In the genomic region with DNA sequence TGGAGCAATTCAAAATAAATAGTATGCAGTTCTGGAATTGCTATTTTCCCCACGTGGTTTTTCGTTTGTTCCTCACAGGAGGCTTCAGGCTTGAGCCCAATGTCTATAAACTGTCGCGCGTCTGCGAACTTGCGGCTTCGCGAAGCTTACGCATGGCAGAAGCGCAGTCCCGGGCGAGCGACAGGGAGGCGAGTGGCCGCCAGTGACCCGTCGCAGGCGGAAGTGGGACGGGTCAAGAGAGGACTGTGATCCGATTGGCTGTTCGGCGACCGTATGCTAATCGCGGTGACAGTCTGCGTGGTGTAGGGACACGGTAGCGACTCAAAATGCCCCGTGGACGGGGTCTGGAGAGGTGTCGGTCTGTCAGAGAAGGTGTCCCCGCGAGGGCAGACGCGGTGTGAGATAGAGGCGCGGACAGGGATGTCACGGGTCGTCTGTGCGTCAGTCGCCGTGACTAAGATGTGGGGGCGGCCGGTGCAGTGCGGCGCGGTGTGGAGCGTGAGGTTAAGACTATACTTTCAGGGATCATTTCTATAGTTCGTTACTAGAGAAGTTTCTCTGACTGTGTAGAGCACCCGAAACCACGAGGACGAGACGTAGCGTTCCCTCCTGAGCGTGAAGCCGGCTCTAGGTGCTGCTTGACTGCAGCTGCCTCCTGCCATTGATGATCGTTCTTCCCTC, we compare ENCODE assay signal across 8 mouse cellular contexts. TPM values are rescaled to one million over a fixed set of nuclear protein-coding genes. Genes with fewer than 3 reads are reported as not detected.
DNase-seq lines count a peak whose midpoint lies in the region; ATAC-seq lines count a peak whose summit lies in the region.
"Not testable (repeated sequence)": the region's sequence is repeated elsewhere in the genome, so short reads cannot be mapped to it uniquely, and the experiment has no call there.

No protein-coding gene starts in this region.

- not testable (repeated sequence) for H3K9ac ChIP-seq in embryonic facial prominence, embryonic 12.5 days; midbrain, embryonic 12.5 days (replicated peaks)

- peak; percentile 99 for ATAC-seq in embryonic facial prominence, embryonic 12.5 days (ENCODE audit: insufficient number of reproducible peaks, insufficient read depth, low FRiP score, low TSS enrichment)
- ATAC-seq in midbrain, embryonic 12.5 days (ENCODE audit: low FRiP score, low read depth): peak; percentile 99

- not testable (repeated sequence) for H3K27ac ChIP-seq in embryonic facial prominence, embryonic 12.5 days; midbrain, embryonic 12.5 days (replicated peaks)
- peak overlapping the region; percentile 78 for H3K27ac ChIP-seq in limb, embryonic 10.5 days

- WGBS in embryonic facial prominence, embryonic 12.5 days: under 1% methylated on average over 21 of the region's 58 CpGs
- WGBS in limb, embryonic 10.5 days: under 1% methylated on average over 25 of the region's 58 CpGs
- under 1% methylated on average over 20 of the region's 58 CpGs for WGBS in midbrain, embryonic 12.5 days

- H3K36me3 ChIP-seq in embryonic facial prominence, embryonic 12.5 days; limb, embryonic 10.5 days; midbrain, embryonic 12.5 days: not testable (repeated sequence)

- not testable (repeated sequence) for H3K9me3 ChIP-seq in embryonic facial prominence, embryonic 12.5 days; limb, embryonic 10.5 days (replicated peaks); midbrain, embryonic 12.5 days

- DNase-seq in adrenal gland, adult 8-10 months: peak; percentile 86
- DNase-seq in heart, adult 11 months: peak; percentile 99
- peak; percentile 90 for DNase-seq in kidney, adult 11 months
- peak; percentile 72 for DNase-seq in limb, embryonic 10.5 days (ENCODE audit: low spot score)
- peak; percentile 89 for DNase-seq in skeletal muscle tissue, adult 2 months (ENCODE audit: low read depth, low spot score)
- peak; percentile 73 for DNase-seq in yolk sac, embryonic 10.5 days (ENCODE audit: low spot score)

- peak overlapping the region; percentile 38 for H3K4me2 ChIP-seq in embryonic facial prominence, embryonic 12.5 days (replicated peaks)
- peak overlapping the region; percentile 38 for H3K4me2 ChIP-seq in midbrain, embryonic 12.5 days (replicated peaks)

- H3K27me3 ChIP-seq in embryonic facial prominence, embryonic 12.5 days; limb, embryonic 10.5 days (ENCODE audit: low read depth, poor library complexity, severe bottlenecking); midbrain, embryonic 12.5 days: not testable (repeated sequence)

- not testable (repeated sequence) for H3K4me1 ChIP-seq in embryonic facial prominence, embryonic 12.5 days; limb, embryonic 10.5 days; midbrain, embryonic 12.5 days

- peak overlapping the region; percentile 33 for H3K4me3 ChIP-seq in embryonic facial prominence, embryonic 12.5 days
- H3K4me3 ChIP-seq in limb, embryonic 10.5 days: peak overlapping the region; percentile 28
- peak overlapping the region; percentile 23 for H3K4me3 ChIP-seq in midbrain, embryonic 12.5 days

RNA-seq across cellular contexts. Expression of a gene that starts 57.1 kb away (rescaled TPM):
- 1 to 10 TPM in 2 of 4 experiments, under 1 TPM in 2; 0.06 to 2.2 (median 1.1) TPM for total RNA-seq in adrenal gland, adult 8-10 months (2022)
- polyA plus RNA-seq in embryonic facial prominence, embryonic 12.5 days (2016; fragmentation: Nextera tagmentation; extraction: Ambion mirVana): 0.64 and 0.99 TPM in 2 replicates
- 0.16 and 0.33 TPM in 2 replicates for polyA plus RNA-seq in limb, embryonic 10.5 days (2016; fragmentation: Nextera tagmentation; extraction: Ambion mirVana)
- polyA plus RNA-seq in midbrain, embryonic 12.5 days (2016; fragmentation: Nextera tagmentation; extraction: Ambion mirVana): 0.60 TPM in 1 of 2 replicates, not detected in the other

RNA-seq across cellular contexts. Expression of a gene that starts 57.2 kb away (rescaled TPM):
- 1 to 10 TPM; 1.4 to 2.3 (median 1.8) TPM for total RNA-seq in adrenal gland, adult 8-10 months (2022)
- polyA plus RNA-seq in embryonic facial prominence, embryonic 12.5 days (2016; fragmentation: Nextera tagmentation; extraction: Ambion mirVana): 10.6 TPM in 2 replicates
- polyA plus RNA-seq in limb, embryonic 10.5 days (2016; fragmentation: Nextera tagmentation; extraction: Ambion mirVana): 11.5 and 15.4 TPM in 2 replicates
- 9.8 and 12.0 TPM in 2 replicates for polyA plus RNA-seq in midbrain, embryonic 12.5 days (2016; fragmentation: Nextera tagmentation; extraction: Ambion mirVana)
